Mouse (Mus musculus) forebrain, embryonic 16.5 days (tissue): ENCODE measurements at regions not wholly inside any gene's neighbourhood (a gene's known extent, or its start where the extent isn't known, plus 50 kb on each side); places are given as distances from the start of the nearest gene placed in this dataset.

Experiments used
- ATAC-seq: fragments of 200-750 bp; cut with Nextera tagmentation; 2 replicates; pipeline ENCODE4 v1.8.0; 2017; ENCODE audit warnings: mild to moderate bottlenecking, moderate library complexity
- H3K27ac ChIP-seq: fragments of 300-500 bp; sonication (generic); 2 replicates; pipeline ENCODE4 v1.5.1; 2014; ENCODE audit warnings: low read length, control low read depth
- H3K27me3 ChIP-seq: fragments of 300-500 bp; sonication (generic); replicated peaks from 2 replicates; pipeline ENCODE4 v1.6.1; 2014; ENCODE audit warnings: low read length; ENCODE audit not compliant: control insufficient read depth, insufficient read depth
- H3K36me3 ChIP-seq: fragments of 300-500 bp; sonication (generic); 2 replicates; pipeline ENCODE4 v1.6.1; 2014; ENCODE audit not compliant: control insufficient read depth, insufficient read depth
- H3K4me1 ChIP-seq: fragments of 300-500 bp; sonication (generic); replicated peaks from 2 replicates; pipeline ENCODE4 v1.6.1; 2014; ENCODE audit warnings: low read length; ENCODE audit not compliant: control insufficient read depth, insufficient read depth
- H3K4me2 ChIP-seq: fragments of 300-500 bp; sonication (generic); 2 replicates; pipeline ENCODE4 v1.6.1; 2014; ENCODE audit warnings: mild to moderate bottlenecking, low read length, control low read depth
- H3K4me3 ChIP-seq: fragments of 300-500 bp; sonication (generic); replicated peaks from 2 replicates; pipeline ENCODE4 v1.5.1; 2014; ENCODE audit warnings: mild to moderate bottlenecking, low read length, control low read depth
- H3K9ac ChIP-seq: fragments of 300-500 bp; sonication (generic); replicated peaks from 2 replicates; pipeline ENCODE4 v1.6.1; 2014; ENCODE audit warnings: low read depth, low read length, control low read depth
- H3K9me3 ChIP-seq: fragments of 300-500 bp; sonication (generic); 2 replicates; pipeline ENCODE4 v1.6.1; 2016; ENCODE audit warnings: low read length; ENCODE audit not compliant: control insufficient read depth
- WGBS: fragments of 180-500 bp; shearing (Covaris S2); extraction: QIAGEN DNeasy Blood & Tissue Kit; methylation state at CpG from one replicate; pipeline ENCODE4 v1.1.7; 2014; 5-methylcytosine and 5-hydroxymethylcytosine counted together

- no peaks in the 10 kb centered on the region for H3K27me3 ChIP-seq
- no peak overlapping the region for H3K4me3 ChIP-seq
- no peaks in the 10 kb centered on the region for H3K9me3 ChIP-seq
- no peak overlapping the region for H3K9ac ChIP-seq
- no peaks in the 10 kb centered on the region for H3K36me3 ChIP-seq
- no peaks in the 10 kb centered on the region for H3K4me1 ChIP-seq
- 62% methylated on average over 12 of the region's 12 CpGs for WGBS
- H3K27ac ChIP-seq = no peak overlapping the region
- peak; percentile 65; the same call in 1 of the 2 replicates for ATAC-seq
- H3K4me2 ChIP-seq = no peak overlapping the region
These were observed 59.9 kb upstream of the Prelid3b start for GRCm38 (mm10) chr2:174532671-174533363.

- Histone ChIP-seq H3K9ac (no peak overlapping the region), H3K4me1 (no peaks in the 10 kb centered on the region), H3K27ac (no peak overlapping the region), H3K27me3 (no peaks in the 10 kb centered on the region), H3K36me3 (no peaks in the 10 kb centered on the region), H3K4me3 (no peak overlapping the region), H3K4me2 (no peak overlapping the region), H3K9me3 (no peaks in the 10 kb centered on the region)
- 84% methylated on average over 5 of the region's 5 CpGs for WGBS
- ATAC-seq = no peak
These were observed 67.8 kb upstream of the Prelid3b start for GRCm38 (mm10) chr2:174540717-174541116.

- Histone ChIP-seq H3K36me3 (no peaks in the 10 kb centered on the region), H3K4me2 (no peak overlapping the region), H3K27ac (no peak overlapping the region), H3K4me1 (no peaks in the 10 kb centered on the region), H3K9me3 (no peaks in the 10 kb centered on the region), H3K4me3 (no peak overlapping the region), H3K9ac (no peak overlapping the region), H3K27me3 (no peaks in the 10 kb centered on the region)
- no peak for ATAC-seq
- 78% methylated on average over 3 of the region's 3 CpGs for WGBS
These were observed 74.3 kb upstream of the Prelid3b start for GRCm38 (mm10) chr2:174547207-174547606.

GRCm38 (mm10) chr2:174547701-174548100, 74.8 kb upstream of the Prelid3b start:
- Histone ChIP-seq H3K27me3 (no peaks in the 10 kb centered on the region), H3K4me2 (no peak overlapping the region), H3K9ac (no peak overlapping the region), H3K4me1 (no peaks in the 10 kb centered on the region), H3K9me3 (no peaks in the 10 kb centered on the region), H3K4me3 (no peak overlapping the region), H3K36me3 (no peaks in the 10 kb centered on the region), H3K27ac (no peak overlapping the region)
- 84% methylated on average over 6 of the region's 6 CpGs for WGBS
- ATAC-seq = no peak

GRCm38 (mm10) chr2:174548776-174549175, 75.9 kb upstream of the Prelid3b start:
- Histone ChIP-seq H3K36me3 (no peaks in the 10 kb centered on the region), H3K4me3 (no peak overlapping the region), H3K4me2 (no peak overlapping the region), H3K9me3 (no peaks in the 10 kb centered on the region), H3K4me1 (no peaks in the 10 kb centered on the region), H3K9ac (no peak overlapping the region), H3K27me3 (no peaks in the 10 kb centered on the region), H3K27ac (no peak overlapping the region)
- 78% methylated on average over 4 of the region's 4 CpGs for WGBS
- ATAC-seq = no peak

GRCm38 (mm10) chr2:174555778-174556177, 82.9 kb upstream of the Prelid3b start:
- WGBS = 93% methylated on average over 11 of the region's 11 CpGs
- Histone ChIP-seq H3K4me3 (no peak overlapping the region), H3K36me3 (no peaks in the 10 kb centered on the region), H3K9ac (no peak overlapping the region), H3K4me1 (no peaks in the 10 kb centered on the region), H3K27me3 (no peaks in the 10 kb centered on the region), H3K27ac (no peak overlapping the region), H3K4me2 (no peak overlapping the region), H3K9me3 (no peaks in the 10 kb centered on the region)
- ATAC-seq = no peak

GRCm38 (mm10) chr2:174561828-174562429, 81.4 kb upstream of the Zfp831 start:
- Histone ChIP-seq H3K9me3 (no peaks in the 10 kb centered on the region), H3K36me3 (no peaks in the 10 kb centered on the region), H3K4me3 (no peak overlapping the region), H3K27ac (no peak overlapping the region), H3K27me3 (no peaks in the 10 kb centered on the region), H3K9ac (no peak overlapping the region), H3K4me2 (no peak overlapping the region), H3K4me1 (peaks cover 3% of the 10 kb centered on the region; the same call in 1 of the 2 replicates)
- WGBS = 45% methylated on average over 7 of the region's 7 CpGs
- ATAC-seq = no peak

GRCm38 (mm10) chr2:174563917-174564316, 79.4 kb upstream of the Zfp831 start:
- H3K27me3 ChIP-seq = no peaks in the 10 kb centered on the region
- no peak overlapping the region for H3K4me2 ChIP-seq
- no peak for ATAC-seq
- peaks cover 3% of the 10 kb centered on the region; the same call in 1 of the 2 replicates for H3K4me1 ChIP-seq
- no peak overlapping the region for H3K9ac ChIP-seq
- H3K9me3 ChIP-seq = no peaks in the 10 kb centered on the region
- H3K4me3 ChIP-seq = no peak overlapping the region
- 96% methylated on average over 3 of the region's 3 CpGs for WGBS
- no peaks in the 10 kb centered on the region for H3K36me3 ChIP-seq
- no peak overlapping the region for H3K27ac ChIP-seq

GRCm38 (mm10) chr2:174564817-174565216, 78.5 kb upstream of the Zfp831 start:
- H3K4me3 ChIP-seq = no peak overlapping the region
- WGBS = 16% methylated on average over 5 of the region's 5 CpGs
- H3K9me3 ChIP-seq = no peaks in the 10 kb centered on the region
- no peak overlapping the region for H3K9ac ChIP-seq
- H3K27me3 ChIP-seq = no peaks in the 10 kb centered on the region
- ATAC-seq = peak; percentile 86
- H3K27ac ChIP-seq = no peak overlapping the region; the same call in 1 of the 2 replicates
- peaks cover 3% of the 10 kb centered on the region; the same call in 1 of the 2 replicates for H3K4me1 ChIP-seq
- H3K4me2 ChIP-seq = no peak overlapping the region
- no peaks in the 10 kb centered on the region for H3K36me3 ChIP-seq
